ENCODE assay signal across 31 mouse cellular contexts in the genomic region with DNA sequence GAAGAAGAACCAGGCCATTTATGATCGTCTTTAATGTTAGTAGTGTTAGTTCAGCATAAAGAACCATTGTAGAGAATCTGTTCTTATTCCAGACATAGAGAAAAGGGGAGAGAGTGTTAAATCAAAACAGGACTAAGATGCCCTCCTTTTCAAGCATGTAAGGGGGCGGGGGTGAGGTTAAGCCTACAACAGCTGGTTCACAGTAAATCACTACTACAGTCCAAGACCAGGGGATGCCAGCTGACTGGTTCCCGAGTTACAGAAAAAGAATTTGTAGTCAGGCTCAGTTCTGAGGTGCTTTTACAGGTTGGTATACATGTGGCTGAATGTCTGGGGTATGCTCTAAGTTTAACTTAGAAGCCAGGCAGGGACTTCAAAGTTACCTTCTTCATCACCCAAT. TPM values are rescaled to one million over a fixed set of nuclear protein-coding genes. Genes with fewer than 3 reads are reported as not detected.
"Had no signal": no experiment of that assay in that cellular context is flagged by ENCODE, and none has a peak within 500 bp of the region (broad histone marks: within the 10 kb centered on the region; RNA-seq: fewer than 3 reads in every experiment).

No protein-coding gene starts in this region.

- H3K36me3 ChIP-seq: heart, embryonic 15.5 days; intestine, embryonic 15.5 days had no signal

- H3K4me3 ChIP-seq: heart, embryonic 10.5 days; heart, embryonic 12.5 days; heart, embryonic 13.5 days; heart, embryonic 15.5 days; hindbrain, embryonic 10.5 days; hindbrain, embryonic 12.5 days; hindbrain, embryonic 13.5 days; hindbrain, embryonic 15.5 days; intestine, embryonic 15.5 days; kidney, embryonic 15.5 days; layer of hippocampus, adult 2 months had no signal

- H3K27me3 ChIP-seq: heart, embryonic 12.5 days; heart, embryonic 13.5 days; heart, embryonic 15.5 days; hindbrain, embryonic 12.5 days; hindbrain, embryonic 13.5 days; hindbrain, embryonic 15.5 days; intestine, embryonic 15.5 days; kidney, embryonic 15.5 days had no signal

- H3K4me2 ChIP-seq: heart, embryonic 11.5 days; heart, embryonic 12.5 days; heart, embryonic 13.5 days; heart, embryonic 15.5 days; hindbrain, embryonic 12.5 days; hindbrain, embryonic 13.5 days; hindbrain, embryonic 14.5 days; hindbrain, embryonic 15.5 days; intestine, embryonic 15.5 days; kidney, embryonic 15.5 days had no signal

- DNase-seq: heart, postnatal 10 days; heart, postnatal 14 days; heart, postnatal 36 days; heart, postnatal 4 days; kidney, adult 11 months; kidney, adult 18-20 months; kidney, adult 2 months; kidney, adult 8-10 months; kidney, adult 9 months; kidney, postnatal 10 days; kidney, postnatal 14 days; kidney, postnatal 25 days; kidney, postnatal 36 days; kidney, postnatal 4 days; layer of hippocampus, adult 9-11 months; layer of hippocampus, postnatal 36 days had no signal

RNA-seq across cellular contexts. Expression of gene Cfap69, which starts 12.0 kb away (rescaled TPM):
- total RNA-seq: hematopoietic stem cell, adult 5-6 weeks had no signal
- polyA plus RNA-seq: inflammation-experienced regulatory T-cells, adult 6 months had no signal

RNA-seq across cellular contexts. Expression of gene Steap2, which starts 18.3 kb away (rescaled TPM):
- total RNA-seq: hematopoietic stem cell, adult 5-6 weeks had no signal
